Mouse (Mus musculus) embryo, embryonic 10.5 days (tissue): ENCODE results near the gene Ptprb.

Experiments
- DNase-seq: peaks from one replicate; pipeline ENCODE4 v3.0.0-alpha.2; 2015; ENCODE audit warnings: low spot score

The Ptprb gene

GRCm38 (mm10) chr10:116376853-116377252 lies 101.5 kb downstream of the Ptprb start:
- no peak for DNase-seq

GRCm38 (mm10) chr10:116382826-116383685 lies 107.7 kb downstream of the Ptprb start:
- peak; percentile 57 for DNase-seq

GRCm38 (mm10) chr10:116384401-116384800 lies 109.1 kb downstream of the Ptprb start:
- no peak for DNase-seq

GRCm38 (mm10) chr10:116386391-116386885 lies 111.1 kb downstream of the Ptprb start:
- no peak for DNase-seq

- peak; percentile 68 for DNase-seq
Measured at GRCm38 (mm10) chr10:116388840-116389239, 113.5 kb downstream of the Ptprb start.

GRCm38 (mm10) chr10:116393790-116394475 lies 118.6 kb downstream of the Ptprb start:
- no peak for DNase-seq

GRCm38 (mm10) chr10:116394585-116394984 lies 119.3 kb downstream of the Ptprb start:
- DNase-seq, result no peak

GRCm38 (mm10) chr10:116396279-116396678 lies 121.0 kb downstream of the Ptprb start:
- no peak for DNase-seq

- DNase-seq, result no peak
Measured at GRCm38 (mm10) chr10:116396966-116397365, 121.6 kb downstream of the Ptprb start.

- DNase-seq, result peak; percentile 24
Measured at GRCm38 (mm10) chr10:116397573-116397972, 122.2 kb downstream of the Ptprb start.

- DNase-seq, result no peak
Measured at GRCm38 (mm10) chr10:116397973-116398372, 122.7 kb downstream of the Ptprb start.

GRCm38 (mm10) chr10:116402742-116403425 lies 127.6 kb downstream of the Ptprb start:
- DNase-seq, result no peak

- DNase-seq, result no peak
Measured at GRCm38 (mm10) chr10:116403679-116404078, 128.4 kb downstream of the Ptprb start.

- no peak for DNase-seq
Measured at GRCm38 (mm10) chr10:116405011-116405410, 129.7 kb downstream of the Ptprb start.

- DNase-seq, result no peak
Measured at GRCm38 (mm10) chr10:116407684-116408359, 132.5 kb downstream of the Ptprb start.

GRCm38 (mm10) chr10:116410826-116411225 lies 135.5 kb downstream of the Ptprb start:
- DNase-seq, result no peak

- no peak for DNase-seq
Measured at GRCm38 (mm10) chr10:116416142-116416541, 140.8 kb downstream of the Ptprb start.

GRCm38 (mm10) chr10:116416726-116417125 lies 141.4 kb downstream of the Ptprb start:
- DNase-seq, result no peak

GRCm38 (mm10) chr10:116418121-116418726 lies 142.9 kb downstream of the Ptprb start:
- DNase-seq, result no peak

- no peak for DNase-seq
Measured at GRCm38 (mm10) chr10:116420976-116421375, 145.7 kb downstream of the Ptprb start.

- no peak for DNase-seq
Measured at GRCm38 (mm10) chr10:116422551-116422950, 147.2 kb downstream of the Ptprb start.
